In genomic region chr16:91609501-91610245, GRCm38 (mm10) we compare ENCODE assay signal across 11 mouse cellular contexts. TPM values are rescaled to one million over a fixed set of nuclear protein-coding genes. Genes with fewer than 3 reads are reported as not detected.
DNase-seq lines count a peak whose midpoint lies in the region; ATAC-seq and TF ChIP-seq lines count a peak whose summit lies in the region.
"Had no signal": no experiment of that assay in that cellular context is flagged by ENCODE, and none has a peak within 500 bp of the region (broad histone marks: within the 10 kb centered on the region; RNA-seq: fewer than 3 reads in every experiment).

No protein-coding gene starts in this region.

- TF ChIP-seq CTCF in lung, postnatal 0 days (IDR thresholded peaks at IDR 0.05): no peak

- intact Hi-C loops in gastrocnemius, postnatal 14 days (cut with DNase I; ENCODE audit: low total_unique reads): no loop called here

- no peak for ATAC-seq in heart, embryonic 11.5 days (replicated peaks; ENCODE audit: insufficient number of reproducible peaks, low FRiP score, low TSS enrichment)
- ATAC-seq in lung, postnatal 0 days: no peak
- ATAC-seq: midbrain, embryonic 13.5 days had no signal

- 76% methylated on average over 9 of the region's 9 CpGs for WGBS in heart, embryonic 11.5 days (ENCODE audit: insufficient replicate concordance)
- WGBS in lung, postnatal 0 days: 41% methylated on average over 9 of the region's 9 CpGs

- no peaks in the 10 kb centered on the region for H3K4me1 ChIP-seq in heart, embryonic 11.5 days (ENCODE audit: control insufficient read depth, insufficient read depth, low read length)
- peaks cover 3% of the 10 kb centered on the region; the same call in 1 of the 2 replicates for H3K4me1 ChIP-seq in lung, postnatal 0 days (ENCODE audit: insufficient read depth, low read depth, low read length)
- H3K4me1 ChIP-seq: midbrain, embryonic 13.5 days had no signal

- no peak overlapping the region for H3K9ac ChIP-seq in heart, embryonic 11.5 days (ENCODE audit: low read depth, low read length)
- no peak overlapping the region for H3K9ac ChIP-seq in lung, postnatal 0 days (replicated peaks; ENCODE audit: low read depth)
- H3K9ac ChIP-seq: midbrain, embryonic 13.5 days had no signal

- no peaks in the 10 kb centered on the region for H3K9me3 ChIP-seq in heart, embryonic 11.5 days (replicated peaks; ENCODE audit: control insufficient read depth, low read length)
- no peaks in the 10 kb centered on the region for H3K9me3 ChIP-seq in lung, postnatal 0 days (ENCODE audit: low read length)
- H3K9me3 ChIP-seq: midbrain, embryonic 13.5 days had no signal

- peak; percentile 71 to 82 for DNase-seq in heart, adult 18-20 months
- peak; percentile 32 for DNase-seq in MN1 (ENCODE audit: low spot score)
- DNase-seq in gastrocnemius, postnatal 14 days: peak; percentile 26
- DNase-seq in lung, postnatal 0 days (ENCODE audit: low spot score): peak; percentile 32
- DNase-seq in left cerebral cortex, adult 11 months (ENCODE audit: low spot score): no peak
- no peak for DNase-seq in cerebellum, adult 11 months
- DNase-seq in right cerebral cortex, postnatal 10 days (ENCODE audit: low spot score in 2 of 2): no peak
- DNase-seq: right cerebral cortex, postnatal 25 days had no signal

- no peak for TF ChIP-seq EP300 in lung, postnatal 0 days (IDR thresholded peaks at IDR 0.05)

- H3K36me3 ChIP-seq in heart, embryonic 11.5 days (ENCODE audit: control insufficient read depth, insufficient read depth, low read length): no peaks in the 10 kb centered on the region
- no peaks in the 10 kb centered on the region for H3K36me3 ChIP-seq in lung, postnatal 0 days (ENCODE audit: insufficient read depth, low read length)
- H3K36me3 ChIP-seq: midbrain, embryonic 13.5 days had no signal

- no peaks in the 10 kb centered on the region for H3K27me3 ChIP-seq in heart, embryonic 11.5 days (ENCODE audit: control insufficient read depth, insufficient read depth, low read length)
- no peaks in the 10 kb centered on the region for H3K27me3 ChIP-seq in lung, postnatal 0 days (replicated peaks; ENCODE audit: insufficient read depth, low read length)
- H3K27me3 ChIP-seq: CH12.LX; midbrain, embryonic 13.5 days had no signal

- no peak overlapping the region for H3K27ac ChIP-seq in heart, embryonic 11.5 days (ENCODE audit: low read depth, low read length)
- no peak overlapping the region for H3K27ac ChIP-seq in lung, postnatal 0 days (ENCODE audit: low read length)
- H3K27ac ChIP-seq: midbrain, embryonic 13.5 days had no signal

- H3K4me3 ChIP-seq in heart, embryonic 11.5 days (ENCODE audit: low read depth, low read length): no peak overlapping the region
- H3K4me3 ChIP-seq in lung, postnatal 0 days (ENCODE audit: low read depth, low read length): no peak overlapping the region
- H3K4me3 ChIP-seq: midbrain, embryonic 13.5 days had no signal

- no peak overlapping the region for H3K4me2 ChIP-seq in heart, embryonic 11.5 days
- H3K4me2 ChIP-seq in lung, postnatal 0 days (replicated peaks; ENCODE audit: low read depth, low read length): no peak overlapping the region
- H3K4me2 ChIP-seq: midbrain, embryonic 13.5 days had no signal

RNA-seq across cellular contexts. Expression of gene Dnajc28, which starts 9.2 kb away (rescaled TPM):
- 10 to 100 TPM; 35.1 to 40.1 TPM for total RNA-seq in heart, adult 18-20 months (2021)
- 2.2 and 3.5 TPM in 2 replicates for polyA plus RNA-seq in heart, embryonic 11.5 days (2014; fragmentation: Nextera tagmentation; extraction: Ambion mirVana)
- 1 to 10 TPM; 6.6 to 8.5 TPM for total RNA-seq in gastrocnemius, postnatal 14 days (2021)
- polyA plus RNA-seq in lung, postnatal 0 days (2015; fragmentation: Nextera tagmentation; extraction: Ambion mirVana): 6.1 and 6.2 TPM in 2 replicates

RNA-seq across cellular contexts. Expression of gene Tmem50b, which starts 12.1 kb away (rescaled TPM):
- 10 to 100 TPM; 42.4 to 46.6 TPM for total RNA-seq in heart, adult 18-20 months (2021)
- 60.5 and 68.8 TPM in 2 replicates for polyA plus RNA-seq in heart, embryonic 11.5 days (2014; fragmentation: Nextera tagmentation; extraction: Ambion mirVana)
- total RNA-seq in gastrocnemius, postnatal 14 days (2021): 10 to 100 TPM; 16.0 to 16.9 TPM
- polyA plus RNA-seq in lung, postnatal 0 days (2015; fragmentation: Nextera tagmentation; extraction: Ambion mirVana): 160 and 169 TPM in 2 replicates

RNA-seq across cellular contexts. Expression of gene Gart, which starts 37.1 kb away (rescaled TPM):
- 10 to 100 TPM; 53.7 to 69.4 TPM for total RNA-seq in heart, adult 18-20 months (2021)
- polyA plus RNA-seq in heart, embryonic 11.5 days (2014; fragmentation: Nextera tagmentation; extraction: Ambion mirVana): 84.5 and 88.2 TPM in 2 replicates
- 10 to 100 TPM; 45.2 to 54.1 TPM for total RNA-seq in gastrocnemius, postnatal 14 days (2021)
- polyA plus RNA-seq in lung, postnatal 0 days (2015; fragmentation: Nextera tagmentation; extraction: Ambion mirVana): 27.3 and 30.9 TPM in 2 replicates

RNA-seq across cellular contexts. Expression of gene Son, which starts 37.6 kb away (rescaled TPM):
- total RNA-seq in heart, adult 18-20 months (2021): 100 to 1,000 TPM; 120 to 135 TPM
- 86.6 and 116 TPM in 2 replicates for polyA plus RNA-seq in heart, embryonic 11.5 days (2014; fragmentation: Nextera tagmentation; extraction: Ambion mirVana)
- 10 to 100 TPM; 95.5 to 96.9 TPM for total RNA-seq in gastrocnemius, postnatal 14 days (2021)
- polyA plus RNA-seq in lung, postnatal 0 days (2015; fragmentation: Nextera tagmentation; extraction: Ambion mirVana): 132 and 143 TPM in 2 replicates

Comparison
In these comparisons a context has a peak if more than half of its experiments do, and no peak if none do; other contexts are left out.
1. DNase-seq: peak in heart, adult 18-20 months (2 of 2), MN1 (single experiment), gastrocnemius, postnatal 14 days (single experiment) and lung, postnatal 0 days (single experiment); none in left cerebral cortex, adult 11 months (single experiment), cerebellum, adult 11 months (single experiment) and right cerebral cortex, postnatal 10 days (0 of 2).